Mouse (Mus musculus) frontal cortex, adult (tissue): ENCODE data around the gene Dcaf12.

Experiments used
- ATAC-seq: cut with Nextera tagmentation; 2 replicates; pipeline ENCODE4 v1.9.2; 2017; ENCODE audit warnings: mild to moderate bottlenecking, moderate library complexity, mixed read lengths; ENCODE audit not compliant: low TSS enrichment

Dcaf12 gene

GRCm38 (mm10) chr4:41314141-41315129, at the start of gene Dcaf12:
Gene Dcaf12, minus strand, starts transcription at chr4:41314889.
- ATAC-seq: peak; percentile 96

- no peak for ATAC-seq
Observed at GRCm38 (mm10) chr4:41361059-41361458, 46.4 kb upstream of the Dcaf12 start.

- ATAC-seq: no peak
Observed at GRCm38 (mm10) chr4:41359358-41359757, 44.7 kb upstream of the Dcaf12 start.

GRCm38 (mm10) chr4:41358669-41359068, 44.0 kb upstream of the Dcaf12 start:
- ATAC-seq: no peak

GRCm38 (mm10) chr4:41357154-41357553, 42.5 kb upstream of the Dcaf12 start:
- ATAC-seq: no peak

GRCm38 (mm10) chr4:41353265-41353664, 38.6 kb upstream of the Dcaf12 start:
- no peak for ATAC-seq

GRCm38 (mm10) chr4:41352758-41353157, 38.1 kb upstream of the Dcaf12 start:
- ATAC-seq: no peak

- no peak for ATAC-seq
Observed at GRCm38 (mm10) chr4:41349199-41349591, 34.5 kb upstream of the Dcaf12 start.

GRCm38 (mm10) chr4:41348584-41349198, 34.0 kb upstream of the Dcaf12 start, which contains the start of gene Ubap1:
Gene Ubap1, plus strand, starts transcription at chr4:41348996.
- peak; percentile 99 for ATAC-seq

- no peak for ATAC-seq
Observed at GRCm38 (mm10) chr4:41347839-41348238, 33.1 kb upstream of the Dcaf12 start.

- ATAC-seq: no peak
Observed at GRCm38 (mm10) chr4:41346011-41346410, 31.3 kb upstream of the Dcaf12 start.

GRCm38 (mm10) chr4:41340912-41341550, 26.3 kb upstream of the Dcaf12 start:
- no peak for ATAC-seq

- no peak for ATAC-seq
Observed at GRCm38 (mm10) chr4:41336546-41336945, 21.9 kb upstream of the Dcaf12 start.

- ATAC-seq: no peak
Observed at GRCm38 (mm10) chr4:41331698-41332421, 17.2 kb upstream of the Dcaf12 start.

GRCm38 (mm10) chr4:41331085-41331484, 16.4 kb upstream of the Dcaf12 start:
- no peak for ATAC-seq

GRCm38 (mm10) chr4:41329481-41329880, 14.8 kb upstream of the Dcaf12 start:
- ATAC-seq: no peak

- ATAC-seq: no peak
Observed at GRCm38 (mm10) chr4:41326876-41327275, 12.2 kb upstream of the Dcaf12 start.

- ATAC-seq: no peak
Observed at GRCm38 (mm10) chr4:41320971-41321370, 6.3 kb upstream of the Dcaf12 start.

- no peak for ATAC-seq
Observed at GRCm38 (mm10) chr4:41318267-41318666, 3.6 kb upstream of the Dcaf12 start.

- ATAC-seq: peak; percentile 5; the same call in 1 of the 2 replicates
Observed at GRCm38 (mm10) chr4:41315173-41315572, 484 bp upstream of the Dcaf12 start.

- no peak for ATAC-seq
Observed at GRCm38 (mm10) chr4:41313722-41314121, 967 bp downstream of the Dcaf12 start.
